Mouse (Mus musculus): ENCODE measurements around the gene Sphk2. TPM values are rescaled to one million over a fixed set of nuclear protein-coding genes. Genes with fewer than 3 reads are reported as not detected.

Gene Sphk2
- total and polyA plus RNA-seq, 2 experiments from 2014 or later, result 15.8 to 23.5 TPM

DNA sequence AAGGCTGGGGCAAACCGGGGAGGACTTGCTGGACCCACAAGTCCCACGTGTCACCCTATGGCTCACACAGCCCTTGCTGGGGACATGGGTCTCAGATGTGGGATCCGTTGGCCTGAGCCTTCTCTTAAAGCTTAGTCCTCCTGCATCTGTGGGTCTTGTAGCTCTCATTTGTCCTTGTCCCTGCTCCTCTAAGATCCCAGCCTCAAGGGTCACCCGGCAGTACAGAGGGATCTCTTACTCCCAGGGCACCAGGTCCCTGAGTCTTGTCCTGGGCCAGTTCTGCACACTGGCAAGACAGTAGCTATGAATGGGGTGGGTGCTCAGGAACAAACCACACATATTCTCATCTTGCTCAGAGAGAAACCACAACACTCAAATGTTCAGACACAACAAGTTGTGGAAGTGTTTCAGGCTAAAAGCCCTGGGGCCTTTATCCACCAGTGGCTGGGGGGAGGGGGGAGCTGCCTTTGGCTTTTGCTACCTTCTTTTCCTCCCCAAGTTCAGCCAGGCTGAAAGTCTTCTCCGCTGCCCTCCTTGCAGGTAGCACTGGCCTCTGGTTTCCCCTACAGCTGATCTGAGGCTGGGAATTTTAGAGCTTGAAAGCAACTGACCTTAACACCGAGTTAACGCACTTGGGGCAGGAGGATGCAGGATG lies 34.3 kb downstream of the Sphk2 start, which contains the start of gene Ntn5:
TSS of gene Ntn5 (plus strand) at position 627 of the 655 bp plus-strand sequence.
- Histone ChIP-seq H3K4me1 (ENCODE audit: insufficient read depth, low read length) (no peaks in the 10 kb centered on the region), H3K36me3 (ENCODE audit: insufficient read depth, low read length) (no peaks in the 10 kb centered on the region), H3K9me3 (ENCODE audit: low read length) (no peaks in the 10 kb centered on the region), H3K9ac (replicated peaks; ENCODE audit: low read length, poor library complexity, severe bottlenecking) (peak within 1 kb of the TSS; percentile 24; the same call in 1 of the 2 replicates), H3K27ac (ENCODE audit: low read depth, low read length) (no peak within 1 kb of the TSS), H3K27me3 (ENCODE audit: insufficient read depth, low read length) (no peaks in the 10 kb centered on the region), H3K4me2 (ENCODE audit: low read depth, low read length, poor library complexity, severe bottlenecking) (no peak within 1 kb of the TSS), H3K4me3 (ENCODE audit: low read depth, low read length) (no peak within 1 kb of the TSS)
- no peak for TF ChIP-seq CTCF (IDR thresholded peaks at IDR 0.05)
- ATAC-seq (ENCODE audit: low FRiP score) (no peak), DNase-seq (ENCODE audit: low spot score) (no peak)
- WGBS, result 83% methylated on average over 7 of the region's 7 CpGs

- peak; percentile 98 for TF ChIP-seq CTCF (IDR thresholded peaks at IDR 0.05)
- Histone ChIP-seq H3K4me1 (ENCODE audit: insufficient read depth, low read length) (no peaks in the 10 kb centered on the region), H3K27ac (ENCODE audit: low read depth, low read length) (peak overlapping the region; percentile 38), H3K27me3 (ENCODE audit: insufficient read depth, low read length) (no peaks in the 10 kb centered on the region), H3K9ac (replicated peaks; ENCODE audit: low read length, poor library complexity, severe bottlenecking) (no peak overlapping the region), H3K4me3 (ENCODE audit: low read depth, low read length) (no peak overlapping the region), H3K4me2 (ENCODE audit: low read depth, low read length, poor library complexity, severe bottlenecking) (no peak overlapping the region), H3K9me3 (ENCODE audit: low read length) (no peaks in the 10 kb centered on the region), H3K36me3 (ENCODE audit: insufficient read depth, low read length) (no peaks in the 10 kb centered on the region)
- ATAC-seq (ENCODE audit: low FRiP score) (peak; percentile 67), DNase-seq (ENCODE audit: low spot score) (peak; percentile 94)
- WGBS, result 29% methylated on average over 14 of the region's 14 CpGs
These were observed 35.4 kb downstream of the Sphk2 start for GRCm38 (mm10) chr7:45682144-45683126.

- H3K27me3 ChIP-seq (ENCODE audit: insufficient read depth, low read length), result no peaks in the 10 kb centered on the region
- H3K36me3 ChIP-seq (ENCODE audit: insufficient read depth, low read length), result no peaks in the 10 kb centered on the region
- 88% methylated on average over 8 of the region's 8 CpGs for WGBS
- ATAC-seq (ENCODE audit: low FRiP score) (no peak), DNase-seq (ENCODE audit: low spot score) (no peak)
- H3K4me2 ChIP-seq (ENCODE audit: low read depth, low read length, poor library complexity, severe bottlenecking), result no peak overlapping the region
- no peak overlapping the region for H3K27ac ChIP-seq (ENCODE audit: low read depth, low read length)
- no peak overlapping the region for H3K9ac ChIP-seq (replicated peaks; ENCODE audit: low read length, poor library complexity, severe bottlenecking)
- no peak overlapping the region for H3K4me3 ChIP-seq (ENCODE audit: low read depth, low read length)
- no peaks in the 10 kb centered on the region for H3K9me3 ChIP-seq (ENCODE audit: low read length)
- TF ChIP-seq CTCF (IDR thresholded peaks at IDR 0.05), result no peak
- H3K4me1 ChIP-seq (ENCODE audit: insufficient read depth, low read length), result no peaks in the 10 kb centered on the region
These were observed 36.6 kb downstream of the Sphk2 start for GRCm38 (mm10) chr7:45681046-45681736.

- H3K9ac ChIP-seq (replicated peaks; ENCODE audit: low read length, poor library complexity, severe bottlenecking), result no peak overlapping the region
- no peak overlapping the region for H3K4me3 ChIP-seq (ENCODE audit: low read depth, low read length)
- no peak overlapping the region for H3K4me2 ChIP-seq (ENCODE audit: low read depth, low read length, poor library complexity, severe bottlenecking)
- no peaks in the 10 kb centered on the region for H3K9me3 ChIP-seq (ENCODE audit: low read length)
- ATAC-seq (ENCODE audit: low FRiP score), result no peak
- no peak for DNase-seq (ENCODE audit: low spot score)
- H3K27me3 ChIP-seq (ENCODE audit: insufficient read depth, low read length), result no peaks in the 10 kb centered on the region
- no peaks in the 10 kb centered on the region for H3K4me1 ChIP-seq (ENCODE audit: insufficient read depth, low read length)
- no peak for TF ChIP-seq CTCF (IDR thresholded peaks at IDR 0.05)
- no peaks in the 10 kb centered on the region for H3K36me3 ChIP-seq (ENCODE audit: insufficient read depth, low read length)
- WGBS, result 53% methylated on average over 14 of the region's 14 CpGs
- no peak overlapping the region for H3K27ac ChIP-seq (ENCODE audit: low read depth, low read length)
These were observed 37.7 kb downstream of the Sphk2 start for GRCm38 (mm10) chr7:45679966-45680621.

DNA sequence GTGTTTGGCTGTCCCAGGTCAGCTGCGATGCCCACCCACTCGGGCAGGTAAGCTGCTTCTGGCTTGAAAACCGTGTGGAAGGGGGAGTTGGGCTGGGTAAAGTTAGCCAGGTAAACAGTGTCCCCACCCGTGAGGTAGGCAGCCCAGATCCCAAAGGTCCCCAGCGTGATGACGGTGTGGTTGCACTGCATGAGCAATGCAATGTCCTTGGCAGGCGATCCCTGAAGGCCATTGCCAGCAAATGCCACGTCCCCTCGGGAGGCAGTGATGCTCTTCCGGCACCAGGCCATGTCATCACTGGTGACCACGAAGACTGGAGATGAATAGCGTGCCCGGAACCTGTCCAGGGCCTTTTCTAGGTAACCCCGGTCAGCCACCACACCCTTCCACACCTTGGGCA lies 39.3 kb downstream of the Sphk2 start:
- Histone ChIP-seq H3K27ac (ENCODE audit: low read depth, low read length) (no peak overlapping the region), H3K9me3 (ENCODE audit: low read length) (no peaks in the 10 kb centered on the region), H3K4me3 (ENCODE audit: low read depth, low read length) (no peak overlapping the region), H3K4me1 (ENCODE audit: insufficient read depth, low read length) (no peaks in the 10 kb centered on the region), H3K4me2 (ENCODE audit: low read depth, low read length, poor library complexity, severe bottlenecking) (no peak overlapping the region), H3K9ac (replicated peaks; ENCODE audit: low read length, poor library complexity, severe bottlenecking) (no peak overlapping the region), H3K27me3 (ENCODE audit: insufficient read depth, low read length) (no peaks in the 10 kb centered on the region), H3K36me3 (ENCODE audit: insufficient read depth, low read length) (no peaks in the 10 kb centered on the region)
- TF ChIP-seq CTCF (IDR thresholded peaks at IDR 0.05), result no peak
- no peak for DNase-seq (ENCODE audit: low spot score)
- 93% methylated on average over 14 of the region's 14 CpGs for WGBS
- ATAC-seq (ENCODE audit: low FRiP score), result no peak
